Mouse (Mus musculus) right cerebral cortex, adult 18-20 months (tissue): ENCODE results near the gene Tmco1.

ENCODE experiments used
- DNase-seq: peaks from one replicate; pipeline ENCODE4 v3.0.0; 2022; ENCODE audit warnings: mixed read lengths

The Tmco1 gene

DNA sequence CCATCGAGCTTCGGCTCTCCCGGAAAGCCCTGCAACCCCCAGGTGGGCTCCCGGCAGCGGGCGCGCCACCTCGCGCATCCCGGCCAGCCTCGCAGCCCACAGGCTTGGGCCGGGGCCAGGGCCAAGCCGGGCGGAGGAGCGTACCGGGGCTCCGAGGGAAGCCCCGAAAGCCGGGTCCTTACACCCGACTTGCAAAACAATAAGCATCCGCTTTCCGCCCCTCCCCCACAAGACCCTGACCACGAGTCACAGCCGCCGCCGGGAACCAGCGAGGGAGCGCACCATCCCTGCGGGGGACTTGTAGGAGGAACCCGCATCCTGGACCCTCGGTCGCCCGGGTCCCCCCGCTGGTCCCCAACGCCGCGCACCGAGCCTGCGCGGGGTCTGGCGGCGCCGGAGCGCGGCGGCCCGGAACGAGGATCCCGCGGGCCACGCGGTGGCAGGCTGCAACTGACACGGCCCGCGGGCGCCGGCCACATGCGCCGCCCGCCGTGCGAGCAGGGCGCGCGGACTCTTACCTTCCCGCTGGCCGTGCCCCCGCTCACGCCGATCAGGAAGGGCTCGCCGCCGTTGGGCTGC is 23.8 kb upstream of the Tmco1 start:
- peak; percentile 44 for DNase-seq

DNA sequence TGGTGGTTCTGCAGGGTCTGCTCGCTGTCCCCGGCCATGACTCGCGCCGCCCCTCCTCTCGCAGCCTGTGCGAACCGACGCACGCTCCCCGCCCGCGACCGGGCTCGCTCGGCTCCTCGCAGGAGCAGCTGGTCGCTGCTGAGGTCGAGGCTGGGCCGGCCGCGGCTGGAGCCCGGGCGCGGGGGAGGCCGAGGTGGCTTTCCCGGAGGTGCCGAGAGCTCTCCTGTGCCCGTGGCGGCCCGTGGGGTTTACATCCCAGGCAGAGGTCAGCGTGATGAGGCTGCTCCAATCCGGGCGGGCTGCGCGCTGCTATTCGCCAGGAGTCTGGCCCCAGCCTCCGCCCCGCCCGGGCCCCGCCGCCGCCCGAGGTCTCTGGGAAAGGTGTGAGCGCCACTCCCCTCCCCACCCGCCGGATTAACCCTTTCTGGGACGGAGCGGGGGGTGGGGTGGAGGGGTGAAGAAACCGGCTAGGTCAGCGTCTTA is 23.3 kb upstream of the Tmco1 start:
- peak; percentile 89 for DNase-seq

DNA sequence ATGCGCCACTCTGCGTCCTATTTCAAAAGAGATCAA is 23.0 kb upstream of the Tmco1 start, which contains the start of gene Uck2:
Gene Uck2, minus strand, starts transcription at position 1 of the 36 bp plus-strand sequence.
- no peak for DNase-seq

DNA sequence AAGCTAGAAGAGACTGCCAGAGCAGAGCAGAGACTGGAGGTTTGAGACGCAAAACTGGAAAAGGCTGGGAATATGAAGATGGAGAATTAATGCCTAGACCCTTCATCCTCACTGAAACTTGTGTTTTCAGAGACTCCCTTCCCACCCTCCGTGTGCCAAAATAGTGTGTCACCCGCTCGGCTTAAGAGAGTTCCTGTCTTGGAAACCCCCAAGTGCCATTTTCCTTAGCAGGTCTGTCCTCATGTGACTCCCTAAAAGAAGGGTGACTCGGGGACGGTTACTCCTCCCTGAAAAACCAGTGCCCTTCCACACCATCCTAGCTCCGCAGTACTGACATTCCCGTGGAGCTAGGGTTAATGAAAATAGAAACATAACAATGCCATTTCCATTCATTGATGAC is 22.8 kb upstream of the Tmco1 start:
- DNase-seq = no peak

- peak; percentile 26 for DNase-seq
These were observed 21.0 kb upstream of the Tmco1 start for GRCm38 (mm10) chr1:167287156-167287555.

GRCm38 (mm10) chr1:167288665-167289538 is 19.3 kb upstream of the Tmco1 start:
- no peak for DNase-seq

DNA sequence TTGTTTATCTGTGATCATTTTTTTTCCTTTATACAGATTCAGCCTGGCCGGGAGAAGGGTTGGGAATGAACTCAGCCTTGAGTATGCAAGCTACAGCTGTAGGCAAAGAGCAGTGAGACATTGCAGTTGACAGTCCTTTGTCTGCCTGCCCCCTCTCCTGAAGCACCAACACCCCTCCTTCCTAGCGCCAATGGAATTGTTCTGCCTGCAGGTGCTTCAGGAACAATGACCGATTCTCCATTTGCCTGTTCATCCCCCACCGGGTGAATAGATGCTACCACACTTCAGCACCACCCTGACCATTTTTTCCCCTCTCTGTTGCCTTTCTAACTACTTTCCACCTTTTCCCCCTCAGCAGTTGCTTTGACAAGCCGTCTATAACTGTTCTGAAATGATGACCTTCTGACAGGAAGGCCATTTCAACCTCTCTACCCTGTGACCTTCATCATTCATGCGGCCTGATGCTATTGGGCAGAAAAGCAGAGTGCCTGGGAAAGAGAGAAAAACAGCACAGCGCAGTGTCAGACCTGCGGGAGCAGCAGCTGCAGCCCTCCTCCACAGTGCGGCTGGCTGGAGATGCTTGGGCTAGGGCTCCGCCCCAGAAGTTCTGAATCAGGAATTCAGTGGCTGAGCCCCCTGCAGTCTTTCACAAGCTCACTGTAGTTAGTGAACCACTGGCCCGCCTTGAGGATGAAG is 18.5 kb upstream of the Tmco1 start:
- DNase-seq = no peak

DNA sequence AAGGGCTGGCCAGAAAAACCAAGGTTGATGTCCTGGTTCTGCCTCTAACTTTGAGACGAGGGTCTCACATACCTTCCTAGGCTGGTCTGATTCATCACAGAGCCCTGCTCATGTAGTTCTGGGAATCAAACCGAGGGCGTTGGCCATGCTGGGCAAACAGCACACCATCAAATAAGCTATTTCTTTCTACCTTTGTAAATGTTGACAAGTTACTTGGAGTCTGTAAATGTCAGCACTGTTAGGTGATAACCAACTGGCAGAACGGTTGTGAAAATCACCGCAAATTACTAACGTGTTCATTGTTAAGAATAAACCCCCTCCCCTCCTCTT is 17.9 kb upstream of the Tmco1 start:
- no peak for DNase-seq

DNA sequence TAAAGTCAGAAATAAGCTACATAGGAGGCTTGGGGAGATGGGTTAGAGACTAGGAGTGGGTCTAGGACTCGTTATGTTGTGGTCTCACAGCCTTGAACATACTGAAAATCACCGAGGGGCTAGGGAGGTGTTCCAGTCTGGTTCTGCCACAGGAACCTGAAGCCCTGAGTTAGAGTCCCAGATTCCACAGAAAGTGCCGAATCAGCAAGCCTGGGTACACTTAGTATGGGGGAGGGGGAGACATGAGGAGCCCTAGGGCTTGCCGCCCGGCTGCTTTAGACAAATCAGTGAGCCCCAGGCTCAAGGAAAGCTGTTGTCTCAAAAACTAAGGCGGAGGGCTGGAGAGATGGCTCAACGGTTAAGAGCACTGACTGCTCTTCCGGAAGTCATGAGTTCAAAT is 16.6 kb upstream of the Tmco1 start:
- DNase-seq = no peak

DNA sequence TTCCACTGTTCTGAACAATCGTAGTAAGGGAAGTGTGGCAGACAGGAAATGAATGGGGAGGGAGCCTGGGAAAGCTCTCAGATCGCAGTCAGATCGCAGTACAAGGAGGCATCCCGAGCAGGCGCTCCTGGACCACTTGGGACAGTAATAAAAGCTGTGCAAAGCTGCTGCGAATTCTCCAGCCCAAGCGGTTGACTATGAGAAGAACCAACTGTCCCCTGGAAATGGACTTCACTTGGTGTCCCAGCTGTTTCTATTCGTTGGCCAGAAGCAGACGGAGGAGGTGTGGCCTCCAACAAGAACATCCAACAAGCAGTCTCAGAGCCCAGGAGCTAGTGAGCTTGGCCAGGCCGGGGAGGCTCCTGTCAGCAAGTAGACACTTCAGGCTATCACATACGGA is 15.7 kb upstream of the Tmco1 start:
- no peak for DNase-seq

- no peak for DNase-seq
These were observed 12.3 kb upstream of the Tmco1 start for GRCm38 (mm10) chr1:167295679-167296402.

- DNase-seq = no peak
These were observed 8.1 kb upstream of the Tmco1 start for GRCm38 (mm10) chr1:167300122-167300521.

GRCm38 (mm10) chr1:167305501-167306137 is 2.6 kb upstream of the Tmco1 start:
- DNase-seq = no peak

- DNase-seq = peak; percentile 39
These were observed 1.5 kb upstream of the Tmco1 start for GRCm38 (mm10) chr1:167306451-167307240.

DNA sequence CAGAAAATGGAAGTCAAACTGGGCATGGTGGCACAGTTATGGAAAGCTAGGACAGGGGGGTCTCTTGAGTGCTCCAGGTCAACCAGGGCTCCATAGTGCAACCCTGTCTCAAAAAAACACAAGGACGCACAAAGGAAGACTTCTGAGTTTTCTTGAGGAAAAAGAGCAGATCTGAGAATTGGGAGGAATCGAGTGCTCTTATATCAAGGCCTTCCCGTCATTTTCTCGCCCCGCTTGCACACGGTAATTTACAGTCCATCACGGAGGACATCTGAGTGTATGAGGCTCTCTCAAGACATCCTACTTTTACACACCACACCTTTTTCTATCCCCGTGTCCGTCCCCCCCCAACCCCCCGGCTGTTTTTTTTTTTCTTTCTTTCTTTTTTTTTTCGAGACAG is 504 bp upstream of the Tmco1 start:
- DNase-seq = no peak

DNA sequence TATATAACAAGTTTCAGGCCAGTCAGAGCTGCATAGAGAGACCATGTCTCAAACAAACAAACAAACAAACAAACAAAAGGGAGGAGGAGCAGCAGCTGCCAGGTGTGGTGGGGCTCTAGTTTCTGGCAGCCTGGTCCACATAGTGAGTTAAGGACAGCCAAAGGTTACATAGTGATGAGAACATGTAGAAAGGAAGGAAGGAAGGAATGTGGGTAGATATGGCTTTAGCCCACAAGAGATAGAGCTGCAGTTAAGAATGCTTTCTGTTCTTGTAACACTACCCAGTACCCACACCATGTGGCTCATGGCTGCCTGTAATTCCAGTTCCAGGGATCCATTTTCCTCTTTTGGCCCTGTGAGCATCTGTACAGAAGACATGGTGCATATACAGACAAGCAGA is 4.2 kb downstream of the Tmco1 start:
- no peak for DNase-seq

DNA sequence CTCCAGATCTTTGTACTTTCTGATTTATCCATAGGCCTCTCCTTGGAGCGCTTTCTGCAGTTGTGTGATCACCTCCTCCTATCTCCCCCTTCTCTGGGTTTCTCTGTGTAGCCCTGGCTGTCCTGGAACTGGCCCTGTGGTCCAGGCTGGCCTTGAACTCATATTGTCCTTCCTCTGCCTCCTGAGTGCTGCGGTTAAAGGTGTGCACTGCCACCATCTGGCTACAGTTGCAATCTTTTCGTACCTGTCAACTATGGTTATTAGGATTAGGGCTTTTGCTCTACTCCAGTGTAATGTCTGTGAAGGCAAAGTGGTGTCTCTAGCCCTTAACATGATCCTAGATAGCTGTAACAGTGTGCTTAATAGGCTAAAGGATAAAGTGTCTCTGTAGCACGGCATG is 5.0 kb downstream of the Tmco1 start:
- no peak for DNase-seq

DNA sequence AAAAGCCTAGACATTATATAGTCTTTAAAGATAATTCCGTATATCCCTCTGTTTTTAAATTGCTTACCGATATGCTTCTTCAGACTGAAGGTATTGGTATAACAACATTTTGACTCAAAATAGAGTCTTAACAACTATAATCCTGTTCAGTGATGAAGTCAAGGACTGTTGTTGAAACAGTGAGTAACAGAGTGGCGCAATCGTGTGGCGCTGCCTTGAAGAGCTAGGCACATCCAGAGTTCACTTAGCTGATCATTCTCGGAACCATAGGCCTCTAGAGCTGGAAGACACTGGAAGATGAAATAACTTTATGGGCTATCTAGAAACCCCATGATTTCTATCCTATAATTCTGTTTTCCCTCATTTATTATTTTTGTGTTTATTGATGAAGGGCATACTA is 13.5 kb downstream of the Tmco1 start:
- DNase-seq = no peak

- no peak for DNase-seq
These were observed 20.6 kb downstream of the Tmco1 start for GRCm38 (mm10) chr1:167328776-167329175.

GRCm38 (mm10) chr1:167331106-167331505 is 22.9 kb downstream of the Tmco1 start:
- DNase-seq = no peak

- DNase-seq = no peak
These were observed 28.2 kb downstream of the Tmco1 start for GRCm38 (mm10) chr1:167336398-167336797.

- DNase-seq = peak; percentile 92
These were observed 29.4 kb downstream of the Tmco1 start for GRCm38 (mm10) chr1:167337463-167338095.
